Mouse (Mus musculus) testis, postnatal 14 days (tissue): ENCODE measurements around the gene Tor1aip2.
A peak's percentile ranks its signal among the peaks of the same experiment; 100 is the strongest.
"Not testable (repeated sequence)": the region's sequence is repeated elsewhere in the genome, so short reads cannot be mapped to it uniquely, and the experiment has no call there.

Source experiments
- DNase-seq: peaks from one replicate; pipeline ENCODE4 v3.0.0; 2021; ENCODE audit warnings: low spot score

Tor1aip2 gene

DNA sequence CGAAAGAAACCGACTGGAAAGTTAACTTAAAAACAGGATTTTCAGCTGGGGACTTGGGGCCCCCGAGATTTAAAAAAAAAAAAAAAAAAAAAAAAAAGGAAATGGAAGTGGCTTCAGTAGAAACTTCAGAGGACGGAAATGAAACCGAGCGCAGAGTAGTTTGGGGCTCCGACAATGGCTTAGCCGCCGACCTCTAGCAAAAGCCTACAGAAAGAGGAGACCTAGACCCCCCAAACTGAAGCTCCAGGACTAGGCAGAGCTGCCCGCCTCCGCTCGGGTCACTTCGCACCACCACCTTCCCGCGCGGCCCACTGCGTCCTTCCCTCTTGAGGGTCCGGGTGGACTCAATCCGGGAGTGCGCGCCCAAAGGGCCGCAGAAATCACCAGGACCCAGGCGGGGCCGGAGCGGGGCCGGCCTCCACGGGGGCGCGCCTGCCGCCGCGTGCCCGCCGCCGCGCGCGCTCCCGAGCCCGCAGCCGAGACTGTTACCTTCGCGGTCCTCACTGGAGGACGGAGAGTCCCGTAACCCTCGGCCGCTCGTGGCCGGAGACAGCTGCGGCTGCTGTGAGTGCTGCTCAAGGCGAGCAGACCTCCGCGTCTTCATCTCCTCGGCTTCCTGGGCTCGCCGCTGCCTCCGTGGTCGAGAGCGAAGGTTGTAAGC lies at the start of gene Tor1aip2:
TSS of gene Tor1aip2 (plus strand) at position 135 of the 661 bp plus-strand sequence.
- DNase-seq, result peak; percentile 90

DNA sequence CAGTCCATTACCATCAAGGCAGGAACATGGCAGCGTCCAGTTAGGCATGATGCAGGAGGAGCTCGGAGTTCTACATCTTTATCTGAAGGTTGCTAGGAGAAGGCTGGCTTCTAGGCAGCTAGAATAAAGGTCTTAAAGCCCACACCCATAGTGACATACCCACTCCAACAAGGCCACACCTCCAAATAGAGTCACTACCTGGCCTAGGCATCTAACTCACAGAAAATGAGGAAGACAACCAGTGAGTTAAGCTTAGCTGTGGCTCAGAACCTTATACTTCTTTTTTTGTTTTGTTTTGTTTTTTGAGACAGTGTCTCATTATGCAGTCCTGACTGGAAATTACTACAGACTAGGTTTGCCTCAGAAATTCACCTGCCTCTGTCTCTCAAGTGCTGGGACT lies 47.6 kb upstream of the Tor1aip2 start:
- no peak for DNase-seq

DNA sequence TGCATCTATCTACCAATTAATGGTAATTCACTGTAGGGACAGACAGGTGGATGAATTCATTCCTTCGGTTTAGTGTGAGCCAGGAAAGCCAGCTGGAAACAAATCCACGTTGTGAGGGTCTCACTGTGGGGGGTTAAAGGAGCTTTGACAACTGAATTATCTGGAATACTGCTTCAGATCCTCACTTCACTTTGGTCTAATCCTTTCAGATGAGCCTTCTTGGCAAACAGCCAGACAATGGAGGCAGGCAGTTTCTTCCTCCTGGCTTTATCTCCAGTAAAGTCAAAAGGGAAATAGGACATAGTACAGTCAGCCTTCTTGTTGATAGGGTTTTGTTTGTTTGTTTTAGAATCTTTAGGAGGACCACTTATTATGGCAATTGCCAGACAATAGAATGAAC lies 45.8 kb upstream of the Tor1aip2 start:
- no peak for DNase-seq

DNA sequence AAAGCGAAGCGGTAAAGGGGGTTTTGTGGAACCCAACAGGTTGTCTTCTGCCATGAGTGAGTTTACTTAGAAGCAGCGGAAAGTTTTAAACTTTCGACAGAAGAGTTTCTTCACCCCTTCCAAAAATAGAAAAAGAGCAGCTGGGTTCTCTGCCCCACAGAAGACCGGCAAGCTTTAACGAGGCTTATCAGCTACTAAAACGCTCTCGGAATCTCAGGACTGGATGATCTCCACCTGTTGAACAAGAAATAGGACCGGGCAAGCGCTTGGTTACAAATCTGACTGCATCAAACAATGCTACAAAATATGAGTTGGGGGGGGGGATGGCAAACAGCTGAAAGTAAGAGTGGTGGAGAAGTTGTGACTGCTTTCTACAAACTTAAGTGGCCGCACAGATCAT lies 44.8 kb upstream of the Tor1aip2 start:
- DNase-seq, result no peak

DNA sequence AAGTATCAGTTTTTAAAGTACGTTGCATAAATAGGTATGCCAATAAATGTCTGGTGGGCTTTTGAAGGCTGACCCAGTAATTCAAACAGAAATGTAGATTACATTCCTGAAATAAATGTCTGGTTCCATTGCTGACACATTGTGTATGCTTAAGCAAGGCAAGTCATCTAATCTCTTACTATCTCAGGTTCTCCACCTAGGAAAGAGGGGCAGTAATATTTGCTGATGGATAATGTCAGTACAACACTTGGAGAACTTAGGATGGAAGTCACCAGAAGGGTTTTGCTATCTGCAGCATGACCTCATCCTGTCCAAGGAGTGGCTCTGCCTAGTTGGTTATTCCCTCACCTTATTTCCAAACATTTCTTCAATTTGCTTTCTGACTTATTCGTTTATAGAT lies 40.7 kb upstream of the Tor1aip2 start:
- no peak for DNase-seq

DNA sequence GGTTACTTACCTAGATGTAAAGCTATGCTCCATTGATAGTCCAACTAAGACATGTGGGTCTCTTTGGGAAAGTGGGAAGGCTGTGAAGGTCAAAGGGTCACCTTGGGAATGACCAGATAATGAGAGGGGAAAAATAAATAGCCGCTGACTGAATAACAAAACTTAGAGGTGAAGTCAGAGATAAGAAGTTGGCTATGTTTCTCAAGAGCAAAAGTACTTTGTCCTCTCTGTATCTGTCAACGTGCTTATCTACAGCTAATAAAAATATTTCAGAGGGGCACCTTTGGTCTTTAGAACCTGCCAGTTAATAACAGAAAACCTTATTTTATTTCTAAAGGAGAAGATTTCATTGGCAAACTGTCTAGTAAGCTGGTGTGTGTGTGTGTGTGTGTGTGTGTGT lies 39.6 kb upstream of the Tor1aip2 start:
- no peak for DNase-seq

DNA sequence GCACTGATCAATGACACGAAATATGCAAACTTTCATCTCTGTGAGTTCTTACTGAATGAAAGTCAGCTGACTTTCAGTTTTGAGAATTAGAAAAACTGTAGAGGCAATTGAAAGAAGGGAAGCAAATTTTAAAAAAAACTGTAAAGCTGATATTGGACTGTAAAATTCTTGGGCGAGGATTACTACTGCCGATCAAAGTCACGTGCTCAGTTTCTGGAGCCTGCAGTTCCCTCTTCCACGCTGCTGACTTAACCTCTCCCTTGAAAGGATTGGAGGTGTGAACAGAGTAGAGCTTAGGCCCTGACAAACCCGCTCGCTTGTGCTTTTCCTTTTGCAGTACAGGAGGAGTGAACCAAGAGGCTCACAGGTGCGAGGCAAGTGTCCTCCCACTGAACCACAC lies 32.8 kb upstream of the Tor1aip2 start:
- DNase-seq, result no peak

DNA sequence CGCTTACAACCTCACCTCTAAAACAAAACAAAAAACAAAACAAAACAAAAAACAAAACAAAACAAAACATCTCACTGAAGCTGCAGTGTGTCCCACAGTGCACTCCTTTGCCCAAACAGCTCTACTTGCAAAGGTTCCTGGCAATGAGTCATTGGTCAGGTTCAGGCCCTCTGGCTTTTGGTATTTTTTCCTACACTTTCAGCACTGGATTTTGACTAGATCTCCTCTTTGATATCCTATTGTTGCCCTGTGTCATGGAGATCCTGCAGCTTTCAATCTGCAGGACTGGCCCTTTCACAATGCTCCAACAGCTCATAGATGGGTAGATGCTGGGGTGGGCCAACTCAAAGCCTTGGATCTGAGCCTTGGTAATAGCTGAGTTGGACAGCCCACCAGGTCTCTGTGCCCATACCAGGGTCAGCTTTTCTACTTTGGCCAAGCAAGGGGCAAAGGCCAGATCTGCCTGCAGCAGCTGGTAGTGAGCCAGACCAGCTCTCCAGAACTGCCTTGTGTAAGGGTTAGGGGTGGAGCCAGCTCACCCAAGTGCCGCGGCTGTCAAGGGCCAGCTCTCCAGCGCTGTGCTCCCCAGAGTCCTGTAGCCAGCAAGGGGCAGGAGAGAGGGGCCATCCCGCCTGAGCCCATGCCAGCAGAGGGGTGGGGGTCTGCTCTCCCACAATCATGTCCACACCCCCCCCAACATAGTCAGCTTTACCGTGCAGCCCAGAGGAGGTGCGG lies 31.8 kb upstream of the Tor1aip2 start:
- DNase-seq, result no peak

DNA sequence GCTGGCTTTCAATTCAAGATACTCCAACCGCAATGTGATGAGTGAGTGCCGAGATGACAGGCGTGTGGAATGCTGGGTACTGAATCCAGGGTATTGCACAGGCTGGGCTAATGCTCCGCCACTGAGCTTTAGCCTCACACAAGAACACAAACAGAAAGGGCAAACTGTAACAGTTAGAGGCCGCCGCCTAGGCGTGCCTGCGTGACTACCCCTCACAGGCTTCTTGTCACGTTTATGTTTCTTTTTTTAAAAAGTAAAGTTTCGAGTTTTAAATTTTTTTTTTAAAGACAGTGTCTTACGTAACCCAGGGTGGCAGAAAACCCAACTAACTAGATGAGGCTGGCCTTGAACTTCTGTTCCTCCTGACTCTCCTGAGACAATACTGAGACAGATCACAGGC lies 29.3 kb upstream of the Tor1aip2 start:
- DNase-seq, result no peak

DNA sequence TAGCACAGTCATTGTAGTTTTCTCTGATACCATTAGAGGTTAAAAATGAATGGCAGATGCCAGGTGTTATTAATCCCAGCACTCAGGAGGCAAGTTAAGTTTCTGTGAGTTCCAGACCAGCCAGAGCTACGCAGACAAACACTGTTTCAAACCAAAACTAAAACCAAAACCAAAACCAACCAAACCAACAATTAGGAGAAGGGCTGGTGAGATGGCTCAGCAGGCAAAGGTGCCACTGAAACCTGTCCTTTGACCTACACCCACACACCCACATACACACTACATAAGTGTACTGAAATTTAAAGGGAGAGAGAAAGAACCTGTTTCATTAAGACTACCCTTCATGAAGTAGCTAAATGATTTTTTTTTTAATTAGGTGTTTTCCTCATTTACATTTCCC lies 26.2 kb upstream of the Tor1aip2 start:
- no peak for DNase-seq

DNA sequence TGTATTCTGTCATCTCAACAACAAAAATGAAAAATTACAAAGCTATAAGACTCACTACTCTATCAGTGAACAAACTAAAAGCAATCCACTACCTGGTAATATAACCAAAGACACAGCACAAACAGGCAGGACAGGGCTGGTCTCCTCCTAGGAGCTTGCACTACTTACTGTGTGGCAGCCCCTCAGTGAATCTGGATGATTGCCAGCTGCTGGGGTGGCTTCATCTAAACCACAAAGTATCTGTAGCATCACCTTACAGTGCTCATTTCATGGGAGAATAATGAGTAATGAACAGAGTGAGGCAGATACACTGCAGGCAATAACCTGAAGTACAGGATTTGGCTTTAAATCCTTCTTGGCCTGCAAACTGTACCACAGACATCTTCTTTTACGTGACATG lies 15.4 kb upstream of the Tor1aip2 start:
- no peak for DNase-seq

DNA sequence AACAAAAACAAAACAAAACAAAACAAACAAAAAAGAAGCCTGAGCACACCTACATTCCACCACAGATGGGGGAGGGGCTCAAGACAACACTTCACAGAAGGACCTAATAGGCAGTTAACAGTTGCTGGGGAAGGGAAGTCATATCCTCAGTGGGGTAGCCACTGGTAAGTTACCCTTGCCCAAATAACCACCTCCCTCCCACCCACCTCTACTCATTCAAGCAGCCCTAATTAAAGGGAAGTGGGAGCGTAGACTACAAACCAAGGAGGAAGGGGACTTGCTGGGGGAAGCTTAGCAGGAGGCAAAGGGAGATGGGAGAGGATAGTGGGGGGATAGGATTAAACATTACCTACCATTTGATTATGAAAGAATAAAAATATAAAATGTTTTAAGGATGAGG lies 14.8 kb upstream of the Tor1aip2 start:
- no peak for DNase-seq

DNA sequence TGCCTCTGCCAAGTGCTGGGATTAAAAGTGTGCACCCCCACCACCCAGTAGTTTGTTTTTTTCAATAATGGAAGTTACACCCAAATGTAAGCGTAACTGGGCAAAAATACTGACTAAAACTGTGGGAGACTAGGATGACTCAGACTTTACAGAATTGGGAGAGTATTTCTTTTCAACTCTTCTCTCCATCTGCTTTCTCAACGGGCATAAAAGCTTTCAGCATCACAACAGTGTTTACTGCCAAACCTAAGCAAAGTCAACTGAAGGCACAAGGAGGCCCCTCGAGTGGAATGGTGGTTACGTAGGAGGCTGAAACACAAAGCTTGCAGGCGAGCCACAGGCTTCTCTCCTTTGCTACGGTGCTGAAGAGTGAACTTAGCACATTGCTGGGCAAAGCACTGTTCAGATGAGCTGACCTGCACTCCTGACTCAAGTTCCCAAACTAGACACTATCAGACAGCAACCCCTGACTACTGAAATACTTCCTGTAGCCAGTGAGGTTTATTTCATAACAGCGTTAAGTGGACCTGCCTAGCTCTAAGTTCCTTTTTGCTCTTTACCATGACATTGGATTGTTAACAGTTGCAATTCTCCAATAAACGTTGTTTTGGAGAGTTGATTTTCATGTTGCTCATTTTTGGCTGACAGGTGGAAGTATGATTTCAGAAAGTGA lies 10.2 kb upstream of the Tor1aip2 start:
- DNase-seq, result no peak

DNA sequence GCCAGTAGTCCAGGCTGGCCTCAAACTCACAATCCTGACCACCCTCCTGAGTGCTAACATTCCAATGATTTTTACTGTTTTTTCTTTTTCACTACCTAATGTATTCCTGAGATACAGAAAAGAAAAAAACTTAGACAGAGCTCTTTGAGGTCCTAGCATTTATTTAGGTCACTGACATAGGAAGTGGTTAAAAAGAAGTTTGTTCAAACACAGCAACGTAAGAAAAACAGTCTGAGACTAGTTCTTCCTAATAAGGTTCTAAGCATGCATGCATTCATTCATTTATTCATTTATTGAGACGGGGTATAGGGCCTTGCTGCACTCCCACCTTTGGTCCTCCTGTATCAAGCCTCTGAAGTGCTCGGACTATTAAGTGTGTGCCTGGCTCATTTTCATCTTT lies 7.4 kb upstream of the Tor1aip2 start:
- no peak for DNase-seq

DNA sequence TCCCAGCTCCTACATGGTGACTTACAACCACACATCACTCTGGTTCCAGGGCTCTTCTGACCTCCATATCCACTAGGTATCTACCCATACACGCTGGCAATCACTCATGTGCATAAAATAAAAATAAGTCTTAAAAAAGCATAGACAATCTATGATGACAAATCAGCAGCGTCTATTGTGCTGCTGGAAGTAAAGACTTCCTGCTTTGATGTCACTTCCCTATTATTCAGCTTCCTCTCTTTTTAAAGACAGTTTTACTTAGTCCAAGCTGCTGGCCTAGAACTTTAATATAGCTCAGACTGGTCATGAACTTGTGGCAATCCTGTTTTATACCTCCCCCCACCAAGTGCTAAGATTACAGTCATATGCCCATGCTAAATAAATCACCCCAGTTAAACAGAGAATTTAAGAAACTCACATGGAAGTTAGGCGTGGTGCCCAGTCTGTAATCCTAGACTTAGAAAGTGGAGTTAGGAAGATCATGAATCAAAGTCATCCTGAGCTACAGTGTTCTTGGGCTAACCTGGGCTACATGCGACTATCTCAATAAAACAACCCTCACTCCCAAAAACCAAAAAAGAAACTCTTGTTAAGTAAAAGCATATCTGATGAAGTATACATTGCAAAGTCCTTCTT lies 6.7 kb upstream of the Tor1aip2 start:
- no peak for DNase-seq

DNA sequence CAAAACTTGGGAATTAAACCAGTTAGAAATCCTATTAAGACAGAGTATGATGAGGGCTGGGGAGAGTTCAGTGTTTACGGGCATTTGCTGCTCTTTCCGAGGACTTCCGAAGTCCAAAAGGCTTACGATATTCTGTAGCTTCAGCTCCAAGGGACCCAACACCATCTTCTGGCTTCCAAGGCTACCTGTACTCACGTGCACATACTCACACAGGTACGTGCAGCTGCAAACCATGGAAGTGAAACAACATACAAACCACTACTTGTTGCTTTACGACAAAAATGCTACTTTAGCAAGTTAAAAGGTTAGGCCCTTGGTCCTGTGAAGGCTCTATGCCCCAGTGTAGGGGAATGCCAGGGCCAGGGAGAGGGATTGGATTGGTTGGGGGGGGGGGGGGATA lies 1.3 kb upstream of the Tor1aip2 start:
- DNase-seq, result no peak

DNA sequence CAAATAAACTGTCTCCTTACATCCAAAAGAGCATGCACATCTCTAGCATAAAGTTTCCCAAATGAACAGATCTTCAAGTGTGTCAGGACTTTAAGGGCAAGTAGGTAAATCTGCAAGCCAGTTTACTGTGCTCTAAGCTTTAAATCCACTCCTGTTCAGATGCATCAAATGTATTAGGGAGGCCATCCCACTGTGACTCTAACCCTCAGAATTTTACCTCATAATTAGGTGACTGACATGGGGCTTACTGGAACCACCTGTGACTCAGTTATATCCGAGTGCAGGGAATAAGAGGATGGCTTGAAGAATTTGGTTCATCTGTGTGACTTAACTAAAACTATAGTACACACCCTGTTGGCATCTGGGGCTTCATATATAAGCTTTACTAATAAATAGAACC lies 542 bp upstream of the Tor1aip2 start:
- no peak for DNase-seq

DNA sequence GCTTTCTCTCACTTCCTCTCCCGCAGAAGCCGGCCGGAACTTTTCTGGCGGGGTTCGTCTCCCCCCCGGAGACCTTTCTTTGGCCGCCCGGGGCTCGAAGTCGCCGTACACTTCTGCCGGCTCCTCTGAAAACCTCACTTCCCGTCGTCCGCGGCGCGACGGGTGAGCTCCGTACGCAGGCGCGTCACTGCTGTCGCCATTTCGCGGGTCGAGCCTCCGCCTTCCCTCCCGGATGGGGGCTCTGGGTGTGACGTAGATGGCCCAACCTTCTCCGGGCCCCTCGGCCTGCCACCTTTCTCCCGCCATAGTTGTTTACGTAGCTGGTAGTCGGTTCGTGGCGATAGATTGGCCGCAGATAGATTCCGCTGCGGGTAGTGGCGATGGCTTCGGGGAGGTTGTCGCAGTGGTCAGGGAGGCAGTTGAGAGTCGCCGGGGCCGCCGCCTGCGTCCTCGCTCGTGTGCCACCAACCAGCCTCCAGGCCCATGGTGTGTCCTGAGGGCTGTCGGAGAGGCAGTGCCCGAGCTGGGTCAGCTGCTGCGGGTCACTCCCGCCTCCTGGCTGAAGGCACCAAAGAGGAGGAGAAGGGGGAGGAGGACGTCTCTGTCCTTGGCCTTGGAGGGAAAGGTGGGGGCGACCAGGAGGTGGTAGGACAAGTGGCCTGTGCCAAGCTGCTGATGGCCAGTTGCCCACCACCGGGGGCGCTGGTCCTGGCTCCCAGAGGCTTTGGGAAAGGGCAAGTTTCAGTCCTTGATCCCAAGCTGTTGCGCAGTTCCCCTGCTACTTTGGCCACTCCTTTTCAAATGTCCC lies 931 bp downstream of the Tor1aip2 start, which contains the start of gene Tor1aip1:
TSS of gene Tor1aip1 (minus strand) at position 551 of the 808 bp plus-strand sequence.
- peak; percentile 97 for DNase-seq

DNA sequence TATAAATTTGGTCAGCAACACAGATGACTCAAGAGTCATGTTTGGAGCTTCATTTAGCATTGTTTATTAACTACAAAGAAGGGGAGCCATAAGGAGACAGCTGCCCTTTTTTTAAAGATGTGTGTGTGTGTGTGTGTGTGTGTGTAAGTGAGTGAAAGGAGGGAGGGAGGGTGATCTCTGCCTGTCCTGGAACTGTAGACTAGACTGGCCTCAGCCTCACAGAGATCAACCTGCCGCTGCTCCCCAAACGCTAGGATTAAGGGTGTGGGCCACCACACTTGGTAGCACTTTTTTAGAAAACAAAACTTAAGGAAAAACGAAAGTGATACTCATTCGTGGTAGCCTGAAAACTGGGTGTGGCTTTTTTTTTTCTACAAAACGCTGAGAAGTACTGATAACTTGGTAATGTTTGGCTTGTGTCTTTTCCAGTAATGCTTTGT lies 2.0 kb downstream of the Tor1aip2 start:
- DNase-seq, result no peak

DNA sequence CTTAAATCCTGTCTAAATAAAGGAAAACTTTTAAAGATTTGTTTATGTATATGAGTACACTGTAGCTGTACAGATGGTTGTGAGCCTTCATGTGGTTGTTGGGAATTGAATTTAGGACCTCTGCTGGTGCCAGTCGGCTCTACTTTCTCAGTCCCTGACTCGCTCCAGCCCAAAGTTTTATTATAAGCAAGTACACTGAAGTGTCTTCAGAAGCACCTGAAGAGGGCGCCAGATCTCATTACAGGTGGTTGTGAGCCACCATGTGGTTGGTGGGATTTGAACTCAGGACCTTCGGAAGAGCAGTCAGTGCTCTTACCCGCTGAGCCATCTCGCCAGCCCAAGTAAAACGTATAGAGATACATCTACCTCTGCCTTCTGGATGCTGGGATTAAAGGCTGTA lies 4.8 kb downstream of the Tor1aip2 start:
- not testable (repeated sequence) for DNase-seq

DNA sequence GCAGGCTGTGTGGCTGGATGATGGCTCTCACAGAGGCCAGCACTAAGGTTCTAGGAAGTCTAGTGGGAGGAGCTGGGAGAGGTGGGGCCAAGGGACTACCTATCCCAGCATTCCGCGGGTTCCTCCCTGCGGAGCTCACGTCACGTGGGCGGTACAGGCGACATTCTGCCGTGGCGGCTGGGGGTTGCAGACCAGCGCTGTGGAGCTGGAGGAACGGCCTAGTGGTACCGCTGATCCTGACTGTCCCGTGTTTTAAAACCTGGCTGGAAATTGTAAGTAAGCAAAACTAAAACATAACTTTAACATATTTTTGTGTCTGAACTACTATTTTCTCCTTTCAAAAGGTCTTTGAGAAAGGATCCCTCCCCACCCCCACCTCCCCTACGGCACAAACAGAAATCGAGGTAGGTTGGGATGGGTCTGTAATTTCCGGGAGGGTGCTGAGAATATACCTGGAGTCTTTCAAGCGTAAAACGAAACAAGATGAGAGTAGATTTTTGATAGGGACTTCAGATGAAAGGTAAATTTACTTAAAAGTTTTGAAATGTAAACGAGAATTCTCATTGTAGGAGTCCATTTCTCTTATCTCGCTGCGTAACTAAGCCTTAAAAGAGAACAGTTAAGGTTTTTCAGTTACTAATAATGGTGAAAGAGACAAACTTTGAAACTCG lies 5.7 kb downstream of the Tor1aip2 start:
- DNase-seq, result peak; percentile 91
